Mouse (Mus musculus): Measurements from ENCODE around the gene Pik3r1.
A peak's percentile ranks its signal among the peaks of the same experiment; 100 is the strongest.

Gene Pik3r1

DNA sequence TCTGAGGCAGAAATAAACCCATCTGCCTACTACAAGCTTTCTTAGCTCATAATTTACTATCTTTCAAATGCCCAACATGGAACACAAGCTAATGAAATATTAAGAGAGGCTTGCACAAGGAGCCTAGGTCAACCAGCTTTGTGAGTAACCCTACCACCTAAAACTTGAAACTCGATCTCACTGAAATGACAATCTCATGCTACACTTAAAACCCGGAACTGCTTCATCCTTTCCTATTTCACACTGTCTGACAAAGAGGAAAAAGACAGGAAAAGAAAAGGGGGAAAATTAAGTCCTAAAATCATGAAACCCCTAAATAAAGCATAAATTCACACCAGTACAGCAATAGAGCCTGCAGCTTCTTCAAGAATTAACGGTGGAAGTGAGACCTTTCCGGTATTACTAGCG is 1.4 kb downstream of the Pik3r1 start:
- DNase-seq (ENCODE audit: low spot score), result no peak

- DNase-seq (ENCODE audit: low spot score), result no peak
Observed at GRCm38 (mm10) chr13:101765976-101766375, 2.0 kb downstream of the Pik3r1 start.

DNA sequence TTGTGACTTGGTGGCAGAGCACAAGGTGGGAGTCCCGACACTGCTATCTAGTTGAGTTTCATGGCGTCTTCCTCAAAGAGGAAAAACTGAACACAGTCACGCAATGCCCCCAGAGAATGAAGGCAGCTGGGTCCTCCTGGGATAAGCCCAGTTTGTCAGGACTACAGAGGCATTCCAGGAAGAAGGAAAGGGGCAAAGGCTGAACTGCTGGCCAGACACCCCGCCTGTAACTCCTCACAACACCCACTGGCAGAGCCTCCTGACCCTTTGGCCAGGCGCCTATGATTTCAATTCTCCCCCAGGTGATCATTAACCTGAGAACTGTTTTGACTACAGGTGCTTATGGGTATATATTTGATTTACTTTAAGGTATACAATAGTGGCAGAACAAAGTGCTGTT is 3.9 kb downstream of the Pik3r1 start:
- no peak for DNase-seq (ENCODE audit: low spot score)

- DNase-seq (ENCODE audit: low spot score), result no peak
Observed at GRCm38 (mm10) chr13:101763676-101764075, 4.3 kb downstream of the Pik3r1 start.

DNA sequence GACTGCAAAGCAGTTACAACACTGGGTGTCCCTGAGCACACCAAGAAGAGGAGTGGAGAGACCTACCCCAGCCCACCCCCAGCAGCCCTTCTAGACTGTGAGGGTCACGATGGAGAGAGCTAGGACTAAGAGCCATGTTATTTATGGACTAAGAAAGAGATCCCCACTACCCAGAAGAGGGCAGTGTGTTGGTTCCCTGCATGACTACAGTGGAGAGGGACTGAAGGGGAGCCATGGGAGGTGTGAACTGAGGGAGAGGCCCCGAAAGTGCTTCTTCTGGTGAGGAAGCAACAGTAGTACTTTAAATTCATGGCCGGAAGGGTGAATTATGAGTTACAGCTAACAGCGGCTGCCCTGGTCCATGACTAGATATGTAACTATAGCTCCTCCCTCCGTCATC is 4.9 kb downstream of the Pik3r1 start:
- DNase-seq (ENCODE audit: low spot score), result no peak

GRCm38 (mm10) chr13:101761617-101762016 is 6.4 kb downstream of the Pik3r1 start:
- DNase-seq (ENCODE audit: low spot score), result no peak

DNA sequence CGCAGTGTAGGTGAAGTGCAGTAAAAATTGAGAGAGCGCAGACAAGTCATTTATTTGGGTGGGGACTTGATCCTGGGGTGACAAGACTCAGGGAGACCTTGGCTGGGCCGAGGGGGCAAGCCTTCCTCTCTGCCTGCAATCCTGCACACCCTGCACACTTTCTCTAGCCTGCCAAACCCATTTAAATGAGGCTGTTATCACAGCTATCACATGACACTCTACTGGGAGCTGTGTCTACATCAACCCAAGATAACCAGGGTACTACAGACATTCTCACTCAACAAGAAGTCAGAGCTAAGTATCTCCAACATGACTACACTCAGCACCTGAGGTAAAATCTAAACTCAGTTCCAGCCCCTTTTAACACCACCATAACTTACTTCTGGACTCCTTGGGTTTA is 7.1 kb downstream of the Pik3r1 start:
- no peak for DNase-seq (ENCODE audit: low spot score)

DNA sequence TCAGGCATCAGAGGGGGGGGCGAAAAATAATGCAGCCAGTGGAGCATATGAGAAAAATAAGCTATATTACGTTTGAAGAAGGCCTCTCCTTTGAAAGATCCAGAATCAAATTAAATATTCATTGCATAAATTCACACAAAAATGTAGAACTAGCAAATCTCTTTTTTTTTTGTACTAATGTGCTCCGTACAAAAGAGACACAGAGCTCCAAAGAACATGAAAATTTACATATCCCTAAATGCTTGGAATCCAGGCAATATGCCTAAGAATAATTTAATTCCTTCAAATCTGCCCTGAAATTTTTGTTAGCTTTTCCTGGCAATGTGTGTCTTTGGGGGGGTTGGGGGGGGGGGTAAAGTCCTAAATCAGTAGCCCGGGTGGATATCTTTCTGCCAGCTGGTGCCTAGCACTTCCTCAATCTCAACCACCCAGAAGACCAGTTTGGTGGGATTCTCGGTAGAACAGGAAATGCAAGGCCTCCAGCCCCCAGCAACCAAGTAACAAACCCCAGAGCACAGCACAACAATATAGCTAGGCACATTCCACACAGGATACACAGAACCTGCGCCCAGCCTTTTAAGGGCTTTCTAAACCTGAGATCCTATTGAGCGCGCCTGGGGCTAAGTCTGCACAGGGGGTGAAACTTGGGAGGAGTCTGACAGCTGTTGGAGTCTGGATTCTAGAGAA is 7.9 kb downstream of the Pik3r1 start:
- DNase-seq (ENCODE audit: low spot score), result peak; percentile 38

DNA sequence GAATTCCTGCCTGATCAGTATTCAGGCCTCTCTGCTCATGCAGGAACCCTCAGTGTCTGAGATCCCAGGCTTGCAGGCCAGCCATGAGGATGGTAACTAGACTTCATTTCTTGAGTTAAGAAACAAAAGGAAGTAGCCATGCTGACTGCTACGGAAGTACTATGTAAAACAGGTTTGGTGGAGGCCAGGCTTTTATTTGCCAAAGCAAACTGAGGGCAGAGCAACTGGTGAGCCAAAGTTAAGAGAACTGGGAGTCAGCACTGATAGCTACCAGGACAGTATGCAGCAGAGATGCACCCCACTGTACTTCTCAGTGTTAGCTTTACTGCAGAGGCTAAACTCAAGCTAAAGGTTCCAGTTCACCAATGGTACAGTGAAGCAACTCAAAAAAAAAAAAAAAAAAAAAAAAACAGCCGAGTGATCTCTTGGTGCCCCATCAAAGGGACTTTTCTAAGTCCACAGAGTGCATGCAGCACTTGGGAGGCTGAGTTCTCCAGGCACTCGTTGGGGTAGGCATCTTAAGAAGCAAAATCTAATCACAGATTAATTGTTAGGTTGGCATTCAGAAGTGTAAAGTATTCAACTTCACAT is 8.6 kb downstream of the Pik3r1 start:
- no peak for DNase-seq (ENCODE audit: low spot score)

- no peak for DNase-seq (ENCODE audit: low spot score)
Observed at GRCm38 (mm10) chr13:101757801-101758422, 10.1 kb downstream of the Pik3r1 start.

DNA sequence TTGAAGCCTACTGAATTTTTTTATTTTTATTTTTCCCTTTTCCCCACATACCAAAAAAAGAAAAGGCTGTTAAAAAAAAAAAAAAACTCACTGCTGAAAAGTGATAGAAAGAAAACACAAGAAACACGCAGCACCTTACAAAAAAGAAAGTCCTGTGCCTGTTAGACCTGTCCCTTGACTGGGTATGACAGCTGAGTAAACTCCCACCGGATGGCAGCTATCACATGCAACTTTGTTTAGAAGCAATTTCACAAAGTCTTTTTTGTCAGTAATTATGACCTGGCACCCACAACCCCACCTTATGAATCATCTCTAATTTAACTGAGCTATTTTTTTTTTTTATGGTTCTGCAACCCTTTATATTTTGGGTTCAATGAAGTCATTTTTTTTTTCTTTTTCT is 12.8 kb downstream of the Pik3r1 start:
- DNase-seq (ENCODE audit: low spot score), result no peak

GRCm38 (mm10) chr13:101753639-101754038 is 14.4 kb downstream of the Pik3r1 start:
- DNase-seq (ENCODE audit: low spot score), result no peak

GRCm38 (mm10) chr13:101751816-101752215 is 16.2 kb downstream of the Pik3r1 start:
- DNase-seq (ENCODE audit: low spot score), result no peak

- DNase-seq (ENCODE audit: low spot score), result no peak
Observed at GRCm38 (mm10) chr13:101746012-101746595, 21.9 kb downstream of the Pik3r1 start.

DNA sequence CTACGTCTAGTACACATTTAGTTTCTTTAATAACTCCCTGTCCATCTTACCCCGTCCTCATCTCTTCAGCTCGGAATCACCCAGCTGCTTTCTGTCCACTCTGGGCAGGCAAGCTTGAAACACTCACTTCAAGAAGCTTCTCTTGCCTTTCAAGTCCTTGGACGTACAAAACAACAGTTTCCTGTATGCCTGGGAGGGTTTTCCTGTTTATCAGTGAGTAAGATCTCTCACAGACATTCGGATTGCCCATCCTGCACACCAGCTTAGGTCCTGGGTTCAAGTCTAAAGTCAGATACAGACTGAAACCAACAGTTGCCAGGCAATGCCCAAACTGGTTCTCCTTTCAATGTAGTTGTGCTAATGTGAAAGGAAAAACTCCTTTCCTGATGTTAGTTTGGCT is 23.1 kb downstream of the Pik3r1 start:
- DNase-seq (ENCODE audit: low spot score), result no peak

DNA sequence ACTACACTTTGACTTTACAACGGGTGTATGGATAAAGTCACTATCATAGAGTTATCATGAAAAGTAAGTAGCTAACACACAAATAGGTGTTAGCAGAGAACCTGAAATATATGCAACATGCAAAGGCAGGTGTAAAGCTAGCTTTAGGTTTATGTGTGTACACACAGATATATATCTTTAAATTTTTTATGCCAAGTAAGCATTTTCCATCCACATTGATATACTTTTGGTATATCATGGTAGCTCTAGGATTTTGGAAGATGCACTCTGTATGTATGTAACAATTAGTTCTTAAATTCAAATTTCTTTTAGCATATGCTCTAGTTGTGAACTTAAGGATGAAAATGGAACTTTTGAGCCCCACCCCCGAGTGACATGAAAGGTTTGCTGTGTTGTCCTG is 24.0 kb downstream of the Pik3r1 start:
- DNase-seq (ENCODE audit: low spot score), result no peak

DNA sequence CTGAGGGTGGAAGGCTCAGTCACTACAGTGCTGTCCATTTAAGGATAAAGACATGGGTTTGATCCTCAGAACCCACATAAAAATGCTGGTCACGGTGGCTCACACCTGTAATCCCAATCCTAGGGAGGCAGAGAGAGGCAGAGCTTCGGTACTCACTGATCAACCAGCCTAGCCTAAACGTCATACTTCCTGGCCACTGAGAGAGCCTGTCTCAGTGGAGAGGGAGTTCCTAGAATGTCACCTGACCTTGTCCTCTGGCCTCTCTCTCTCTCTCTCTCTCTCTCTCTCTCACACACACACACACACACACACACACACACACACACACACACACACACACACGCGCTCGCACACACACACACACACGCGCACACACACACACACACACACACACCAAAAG is 24.8 kb downstream of the Pik3r1 start:
- DNase-seq (ENCODE audit: low spot score), result no peak

- no peak for DNase-seq (ENCODE audit: low spot score)
Observed at GRCm38 (mm10) chr13:101742596-101742995, 25.4 kb downstream of the Pik3r1 start.

DNA sequence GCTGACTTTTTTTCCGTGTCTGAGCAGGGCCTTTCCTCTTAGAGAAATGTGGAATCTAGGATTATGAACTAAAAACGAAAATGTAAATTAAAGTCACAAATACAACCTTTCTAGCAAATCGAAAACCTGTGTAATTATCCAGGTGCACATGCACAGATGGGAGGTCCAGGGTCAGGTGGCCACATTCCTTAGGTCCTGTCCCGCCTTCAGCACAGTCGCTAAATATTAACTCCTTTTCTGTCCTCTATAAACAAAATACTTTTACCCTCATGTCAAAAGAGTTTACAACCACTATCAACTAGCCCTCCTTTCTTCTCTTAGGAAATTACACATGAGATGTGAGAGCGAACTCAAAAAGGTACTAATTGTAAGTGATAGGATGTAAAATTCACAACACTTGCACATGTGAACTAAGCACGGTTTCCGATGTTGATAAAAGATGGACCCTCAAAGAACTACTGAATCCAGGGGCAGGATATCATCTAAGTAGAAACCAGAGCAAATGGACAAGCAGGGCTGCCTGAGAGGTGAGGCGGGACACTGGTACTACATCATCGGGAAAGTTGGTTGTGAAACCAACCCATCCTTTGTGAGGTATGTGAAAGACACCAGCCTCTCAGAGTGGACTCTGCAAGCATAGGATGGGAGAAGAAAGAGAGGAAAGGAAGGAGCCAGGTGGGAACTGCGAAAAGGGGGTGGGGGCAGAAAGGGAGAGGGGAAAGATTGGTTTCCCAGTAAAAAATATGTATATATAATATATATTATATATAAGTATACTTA is 26.3 kb downstream of the Pik3r1 start:
- DNase-seq (ENCODE audit: low spot score), result no peak

DNA sequence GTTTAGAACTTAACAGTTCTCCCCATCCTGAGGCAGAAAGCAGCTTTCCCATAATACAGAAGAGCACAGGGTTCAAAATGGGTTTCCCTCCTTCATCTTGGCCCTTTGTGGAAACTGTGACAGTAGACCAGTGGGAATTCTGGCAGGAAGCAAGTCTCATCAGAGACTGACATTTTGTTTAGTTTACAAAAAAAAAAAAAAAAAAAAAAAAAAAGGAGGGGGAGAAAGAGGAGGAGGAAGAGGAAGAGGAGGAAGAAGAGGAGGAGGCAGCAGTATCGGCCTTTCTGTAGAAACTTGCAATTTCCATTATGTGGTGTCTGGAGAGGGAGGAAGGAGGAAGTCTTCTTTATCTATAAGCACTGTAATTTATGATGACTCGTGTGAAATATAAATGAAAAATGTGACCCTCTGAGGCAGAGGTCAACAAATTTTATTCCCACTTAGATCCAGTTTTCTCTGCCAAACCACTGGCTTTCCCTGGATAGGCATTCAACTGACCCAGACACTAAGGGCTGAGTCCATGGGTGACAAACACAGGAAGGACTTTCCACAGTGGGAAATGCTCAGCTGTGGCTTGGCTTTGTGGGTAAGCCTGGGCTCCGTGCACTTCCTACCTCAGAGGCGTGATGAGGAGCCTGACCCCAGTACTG is 28.2 kb downstream of the Pik3r1 start:
- no peak for DNase-seq (ENCODE audit: low spot score)

GRCm38 (mm10) chr13:101738769-101739168 is 29.2 kb downstream of the Pik3r1 start:
- DNase-seq (ENCODE audit: low spot score), result no peak
